Mouse (Mus musculus) neural tube, embryonic 14.5 days (tissue): Measurements from ENCODE around the gene Lypd6b. TPM values are rescaled to one million over a fixed set of nuclear protein-coding genes. Genes with fewer than 3 reads are reported as not detected.

Source experiments
- ATAC-seq: fragments of 200-750 bp; cut with Nextera tagmentation; 2 replicates; pipeline ENCODE4 v1.8.0; 2017; ENCODE audit warnings: low read depth, mild to moderate bottlenecking, moderate TSS enrichment, moderate library complexity
- H3K27ac ChIP-seq: fragments of 300-500 bp; sonication (generic); 2 replicates; pipeline ENCODE4 v1.5.1; 2014; ENCODE audit warnings: low read depth, mild to moderate bottlenecking, control low read depth, low read length, moderate library complexity, mixed read lengths
- H3K27me3 ChIP-seq: fragments of 300-500 bp; sonication (generic); 2 replicates; pipeline ENCODE4 v1.6.1; 2014; ENCODE audit warnings: low read length; ENCODE audit not compliant: control insufficient read depth, insufficient read depth
- H3K36me3 ChIP-seq: fragments of 300-500 bp; sonication (generic); 2 replicates; pipeline ENCODE4 v1.6.1; 2014; ENCODE audit warnings: low read length, mixed read lengths; ENCODE audit not compliant: control insufficient read depth, insufficient read depth
- H3K4me1 ChIP-seq: fragments of 300-500 bp; sonication (generic); 2 replicates; pipeline ENCODE4 v1.6.1; 2014; ENCODE audit warnings: low read length; ENCODE audit not compliant: control insufficient read depth, insufficient read depth
- H3K4me2 ChIP-seq: fragments of 300-500 bp; sonication (generic); 2 replicates; pipeline ENCODE4 v1.6.1; 2014; ENCODE audit warnings: mild to moderate bottlenecking, low read depth, low read length, control low read depth
- H3K4me3 ChIP-seq: fragments of 300-500 bp; sonication (generic); 2 replicates; pipeline ENCODE4 v1.5.1; 2014; ENCODE audit warnings: low read depth, low read length, control low read depth, mixed read lengths
- H3K9ac ChIP-seq: fragments of 300-500 bp; sonication (generic); replicated peaks from 2 replicates; pipeline ENCODE4 v1.6.1; 2014; ENCODE audit warnings: low read depth, mild to moderate bottlenecking, control low read depth, low read length, mixed read lengths
- H3K9me3 ChIP-seq: fragments of 300-500 bp; sonication (generic); 2 replicates; pipeline ENCODE4 v1.6.1; 2016; ENCODE audit warnings: low read length; ENCODE audit not compliant: control insufficient read depth
- WGBS: fragments of 180-500 bp; shearing (Covaris S2); extraction: QIAGEN DNeasy Blood & Tissue Kit; methylation state at CpG from one replicate; pipeline ENCODE4 v1.1.7; 2014; 5-methylcytosine and 5-hydroxymethylcytosine counted together
- polyA plus RNA-seq: library from polyadenylated mRNA; unstranded; fragments of >200 nt; fragmentation: Nextera tagmentation; extraction: Ambion mirVana; gene quantifications from 2 replicates; pipeline ENCODE4 v1.2.1, GENCODE M21; 2014

The Lypd6b gene
- polyA plus RNA-seq, 1 experiment from 2014 or later: 24.6 TPM

DNA sequence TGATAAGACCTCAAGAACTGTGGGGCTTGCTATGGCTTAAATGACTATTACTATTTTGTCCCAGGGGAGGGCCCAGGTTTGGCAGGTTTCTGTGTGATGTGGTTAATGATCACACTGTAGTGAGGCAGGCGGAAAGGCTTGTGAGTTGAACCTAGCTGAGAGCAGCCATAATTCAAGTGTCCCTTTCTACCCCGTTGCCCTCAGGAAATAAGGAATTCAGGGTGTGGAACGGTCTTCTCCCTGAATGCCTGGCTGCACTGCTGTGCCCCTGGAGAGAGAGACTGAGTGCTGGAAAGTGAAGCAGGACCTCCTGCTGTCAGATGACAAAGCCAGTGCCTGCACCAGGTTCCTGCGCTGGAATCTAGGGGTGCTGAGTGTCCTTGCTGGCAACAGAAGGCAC is 40.3 kb downstream of the Lypd6b start:
- WGBS: 26% methylated on average over 4 of the region's 4 CpGs
- Histone ChIP-seq H3K27me3 (no peaks in the 10 kb centered on the region), H3K4me1 (no peaks in the 10 kb centered on the region), H3K36me3 (no peaks in the 10 kb centered on the region), H3K9me3 (no peaks in the 10 kb centered on the region), H3K27ac (no peak overlapping the region), H3K4me2 (no peak overlapping the region), H3K9ac (no peak overlapping the region), H3K4me3 (no peak overlapping the region)
- no peak for ATAC-seq

- no peak overlapping the region for H3K27ac ChIP-seq
- ATAC-seq: no peak
- no peaks in the 10 kb centered on the region for H3K27me3 ChIP-seq
- no peak overlapping the region for H3K4me3 ChIP-seq
- H3K9ac ChIP-seq: no peak overlapping the region
- no peaks in the 10 kb centered on the region for H3K4me1 ChIP-seq
- H3K9me3 ChIP-seq: no peaks in the 10 kb centered on the region
- H3K36me3 ChIP-seq: no peaks in the 10 kb centered on the region
- H3K4me2 ChIP-seq: no peak overlapping the region
- 86% methylated on average over 3 of the region's 3 CpGs for WGBS
Measured at GRCm38 (mm10) chr2:49830369-49830768, 42.9 kb downstream of the Lypd6b start.

DNA sequence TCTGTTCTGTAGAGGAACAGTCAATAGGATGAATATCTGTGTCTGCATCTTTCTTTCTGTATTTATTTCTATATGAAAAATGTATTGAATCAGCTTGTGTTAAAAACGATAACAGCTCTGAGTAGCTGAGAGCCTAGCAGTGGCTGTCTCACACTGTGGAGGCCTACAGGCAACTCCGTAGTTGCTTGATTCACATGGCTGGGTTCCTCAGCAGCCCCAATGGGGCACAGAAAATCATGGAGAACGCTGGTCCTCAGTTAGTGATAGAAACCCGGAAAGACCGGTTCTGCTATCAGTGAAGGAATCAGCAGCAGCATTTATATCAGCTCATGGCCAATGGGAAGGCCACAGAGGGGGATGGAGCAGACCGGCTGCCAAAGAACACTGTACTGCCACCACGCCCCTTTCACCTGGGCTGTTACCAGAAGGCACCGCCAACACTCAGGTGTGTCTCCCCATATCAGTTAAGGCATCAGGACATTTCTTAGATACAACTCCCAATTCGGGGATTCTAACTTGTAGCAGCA is 44.9 kb downstream of the Lypd6b start:
- no peak for ATAC-seq
- no peaks in the 10 kb centered on the region for H3K9me3 ChIP-seq
- no peak overlapping the region for H3K4me2 ChIP-seq
- H3K9ac ChIP-seq: no peak overlapping the region
- no peak overlapping the region for H3K27ac ChIP-seq
- H3K36me3 ChIP-seq: no peaks in the 10 kb centered on the region
- no peaks in the 10 kb centered on the region for H3K4me1 ChIP-seq
- H3K27me3 ChIP-seq: no peaks in the 10 kb centered on the region
- no peak overlapping the region for H3K4me3 ChIP-seq
- WGBS: 86% methylated on average over 9 of the region's 9 CpGs

DNA sequence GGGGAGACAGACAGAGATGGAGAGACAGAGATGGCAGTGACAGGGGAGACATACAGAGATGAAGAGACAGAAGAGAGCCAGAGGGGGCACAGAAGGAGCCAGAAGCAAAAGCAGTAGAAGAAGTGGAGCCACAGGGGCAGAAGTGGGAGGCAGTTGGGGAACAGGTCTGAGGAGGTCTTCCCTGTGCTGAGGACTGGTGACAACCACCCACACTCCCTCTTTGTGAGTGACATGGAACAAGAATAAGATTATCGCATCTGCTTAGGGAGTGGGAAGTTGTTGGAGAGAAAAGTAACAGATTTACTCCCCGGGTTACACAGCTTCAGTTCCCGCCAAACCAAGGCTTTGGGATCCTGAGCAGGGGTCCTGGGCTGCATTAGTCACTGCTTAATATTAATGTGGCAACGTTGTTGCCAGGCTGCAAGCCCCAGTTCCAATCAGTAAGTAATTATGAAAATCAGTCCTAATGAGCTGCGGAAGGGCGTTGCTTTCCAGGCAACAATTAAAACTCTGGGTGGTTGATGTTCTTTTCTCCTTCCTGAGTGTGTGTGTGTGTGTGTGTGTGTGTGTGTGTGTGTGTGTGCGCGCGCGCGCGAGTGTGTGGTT is 50.1 kb downstream of the Lypd6b start:
- Histone ChIP-seq H3K36me3 (no peaks in the 10 kb centered on the region), H3K27ac (no peak overlapping the region), H3K4me3 (no peak overlapping the region), H3K27me3 (no peaks in the 10 kb centered on the region), H3K4me1 (peaks cover 3% of the 10 kb centered on the region; the same call in 1 of the 2 replicates), H3K9me3 (no peaks in the 10 kb centered on the region), H3K4me2 (no peak overlapping the region), H3K9ac (no peak overlapping the region)
- no peak for ATAC-seq
- 68% methylated on average over 12 of the region's 12 CpGs for WGBS

GRCm38 (mm10) chr2:49838611-49839010 is 51.1 kb downstream of the Lypd6b start:
- WGBS: 85% methylated on average over 7 of the region's 7 CpGs
- no peak overlapping the region for H3K9ac ChIP-seq
- no peak overlapping the region for H3K4me3 ChIP-seq
- no peak overlapping the region for H3K4me2 ChIP-seq
- peaks cover 3% of the 10 kb centered on the region; the same call in 1 of the 2 replicates for H3K4me1 ChIP-seq
- H3K9me3 ChIP-seq: no peaks in the 10 kb centered on the region
- no peaks in the 10 kb centered on the region for H3K36me3 ChIP-seq
- ATAC-seq: no peak
- no peaks in the 10 kb centered on the region for H3K27me3 ChIP-seq
- no peak overlapping the region for H3K27ac ChIP-seq

- Histone ChIP-seq H3K4me3 (no peak overlapping the region), H3K9me3 (no peaks in the 10 kb centered on the region), H3K27ac (no peak overlapping the region), H3K4me2 (no peak overlapping the region), H3K36me3 (no peaks in the 10 kb centered on the region), H3K27me3 (no peaks in the 10 kb centered on the region), H3K9ac (no peak overlapping the region), H3K4me1 (peaks cover 10% of the 10 kb centered on the region)
- 48% methylated on average over 6 of the region's 6 CpGs for WGBS
- ATAC-seq: no peak; the same call in 1 of the 2 replicates
Measured at GRCm38 (mm10) chr2:49840573-49840972, 53.1 kb downstream of the Lypd6b start.

DNA sequence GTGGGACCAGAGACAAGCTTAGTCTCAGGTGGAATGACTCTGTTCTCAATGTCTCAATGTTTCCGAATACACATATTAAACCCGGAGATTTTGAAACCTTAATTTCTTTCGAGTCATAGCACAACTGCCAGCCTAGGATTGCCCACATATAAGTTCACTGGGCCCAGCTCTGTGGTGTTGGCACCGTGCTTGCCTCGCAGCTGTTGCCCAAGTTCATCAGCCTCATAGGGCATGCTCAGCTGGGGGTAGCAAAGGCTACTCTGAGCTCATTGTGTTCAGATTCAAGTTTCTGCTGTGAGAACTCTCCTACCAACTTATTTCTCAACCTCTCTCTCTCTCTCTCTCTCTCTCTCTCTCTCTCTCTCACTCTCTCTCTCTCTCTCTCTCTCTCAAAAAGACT is 53.6 kb downstream of the Lypd6b start:
- Histone ChIP-seq H3K9ac (no peak overlapping the region), H3K4me2 (no peak overlapping the region), H3K4me1 (peaks cover 11% of the 10 kb centered on the region), H3K9me3 (no peaks in the 10 kb centered on the region), H3K4me3 (no peak overlapping the region), H3K27ac (no peak overlapping the region), H3K36me3 (no peaks in the 10 kb centered on the region), H3K27me3 (no peaks in the 10 kb centered on the region)
- 93% methylated on average over 5 of the region's 5 CpGs for WGBS
- ATAC-seq: no peak

- Histone ChIP-seq H3K4me2 (no peak overlapping the region), H3K4me1 (peaks cover 8% of the 10 kb centered on the region), H3K9ac (no peak overlapping the region), H3K9me3 (no peaks in the 10 kb centered on the region), H3K4me3 (no peak overlapping the region), H3K27ac (no peak overlapping the region), H3K36me3 (no peaks in the 10 kb centered on the region), H3K27me3 (no peaks in the 10 kb centered on the region)
- 9% methylated on average over 7 of the region's 7 CpGs for WGBS
- peak; percentile 49; the same call in 1 of the 2 replicates for ATAC-seq
Measured at GRCm38 (mm10) chr2:49845104-49845503, 57.6 kb downstream of the Lypd6b start.

DNA sequence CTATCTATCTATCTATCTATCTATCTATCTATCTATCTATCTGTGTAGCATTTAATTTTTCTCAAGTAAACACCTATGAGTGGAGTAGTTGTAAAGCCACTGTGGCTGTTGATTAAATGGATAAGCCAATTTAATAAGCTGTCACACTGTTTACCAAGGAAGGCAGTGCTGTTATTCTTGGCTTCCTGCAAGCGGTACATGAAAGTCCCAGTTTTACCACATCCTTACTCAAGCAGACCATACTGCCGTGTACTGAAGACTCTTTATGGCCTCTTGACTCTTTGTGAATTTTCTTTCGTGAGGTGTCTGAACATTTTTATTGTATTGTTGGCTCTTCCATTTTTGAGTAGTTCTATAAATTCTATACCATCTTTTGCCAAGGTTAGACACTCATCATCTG is 58.6 kb downstream of the Lypd6b start:
- Histone ChIP-seq H3K4me2 (no peak overlapping the region), H3K36me3 (no peaks in the 10 kb centered on the region), H3K9ac (no peak overlapping the region), H3K27ac (no peak overlapping the region), H3K27me3 (no peaks in the 10 kb centered on the region), H3K9me3 (no peaks in the 10 kb centered on the region), H3K4me3 (no peak overlapping the region), H3K4me1 (peaks cover 8% of the 10 kb centered on the region)
- no peak for ATAC-seq
- WGBS: 77% methylated on average over 3 of the region's 3 CpGs
